Mouse (Mus musculus) hindbrain, embryonic 14.5 days (tissue): ENCODE data around the gene Fam110a. TPM values are rescaled to one million over a fixed set of nuclear protein-coding genes. Genes with fewer than 3 reads are reported as not detected.

Experiments used
- ATAC-seq: fragments of 200-750 bp; cut with Nextera tagmentation; 2 replicates; pipeline ENCODE4 v1.8.0; 2017; ENCODE audit warnings: moderate number of reproducible peaks, mild to moderate bottlenecking, moderate TSS enrichment, moderate library complexity; ENCODE audit not compliant: low FRiP score
- DNase-seq: peaks from one replicate; pipeline ENCODE4 v3.0.0-alpha.2; 2015; ENCODE audit warnings: low spot score
- H3K27ac ChIP-seq: fragments of 300-500 bp; sonication (generic); 2 replicates; pipeline ENCODE4 v1.5.1; 2014; ENCODE audit warnings: mild to moderate bottlenecking, moderate library complexity
- H3K27me3 ChIP-seq: fragments of 300-500 bp; sonication (generic); 2 replicates; pipeline ENCODE4 v1.6.1; 2014; ENCODE audit warnings: mild to moderate bottlenecking, low read length, mixed read lengths; ENCODE audit not compliant: control insufficient read depth, insufficient read depth
- H3K36me3 ChIP-seq: fragments of 300-500 bp; sonication (generic); replicated peaks from 2 replicates; pipeline ENCODE4 v1.6.1; 2014; ENCODE audit not compliant: control insufficient read depth, insufficient read depth
- H3K4me1 ChIP-seq: fragments of 300-500 bp; sonication (generic); replicated peaks from 2 replicates; pipeline ENCODE4 v1.6.1; 2014; ENCODE audit warnings: antibody characterized with exemption, low read length, mixed read lengths; ENCODE audit not compliant: control insufficient read depth, insufficient read depth
- H3K4me2 ChIP-seq: fragments of 300-500 bp; sonication (generic); replicated peaks from 2 replicates; pipeline ENCODE4 v1.6.1; 2014; ENCODE audit warnings: mild to moderate bottlenecking, moderate library complexity
- H3K4me3 ChIP-seq: fragments of 300-500 bp; sonication (generic); replicated peaks from 2 replicates; pipeline ENCODE4 v1.5.1; 2014; ENCODE audit warnings: mild to moderate bottlenecking, low read length
- H3K9ac ChIP-seq: fragments of 300-500 bp; sonication (generic); 2 replicates; pipeline ENCODE4 v1.6.1; 2014
- H3K9me3 ChIP-seq: fragments of 300-500 bp; sonication (generic); 2 replicates; pipeline ENCODE4 v1.6.1; 2016; ENCODE audit warnings: low read length; ENCODE audit not compliant: control insufficient read depth
- WGBS: fragments of 180-500 bp; shearing (Covaris S2); extraction: QIAGEN DNeasy Blood & Tissue Kit; methylation state at CpG from one replicate; pipeline ENCODE4 v1.1.7; 2014; 5-methylcytosine and 5-hydroxymethylcytosine counted together
- polyA plus RNA-seq: library from polyadenylated mRNA; unstranded; fragments of >200 nt; fragmentation: Nextera tagmentation; extraction: Ambion mirVana; gene quantifications from 2 replicates; pipeline ENCODE4 v1.2.1, GENCODE M21; 2014

The Fam110a gene
- polyA plus RNA-seq: 39.8 and 42.7 TPM in 2 replicates

DNA sequence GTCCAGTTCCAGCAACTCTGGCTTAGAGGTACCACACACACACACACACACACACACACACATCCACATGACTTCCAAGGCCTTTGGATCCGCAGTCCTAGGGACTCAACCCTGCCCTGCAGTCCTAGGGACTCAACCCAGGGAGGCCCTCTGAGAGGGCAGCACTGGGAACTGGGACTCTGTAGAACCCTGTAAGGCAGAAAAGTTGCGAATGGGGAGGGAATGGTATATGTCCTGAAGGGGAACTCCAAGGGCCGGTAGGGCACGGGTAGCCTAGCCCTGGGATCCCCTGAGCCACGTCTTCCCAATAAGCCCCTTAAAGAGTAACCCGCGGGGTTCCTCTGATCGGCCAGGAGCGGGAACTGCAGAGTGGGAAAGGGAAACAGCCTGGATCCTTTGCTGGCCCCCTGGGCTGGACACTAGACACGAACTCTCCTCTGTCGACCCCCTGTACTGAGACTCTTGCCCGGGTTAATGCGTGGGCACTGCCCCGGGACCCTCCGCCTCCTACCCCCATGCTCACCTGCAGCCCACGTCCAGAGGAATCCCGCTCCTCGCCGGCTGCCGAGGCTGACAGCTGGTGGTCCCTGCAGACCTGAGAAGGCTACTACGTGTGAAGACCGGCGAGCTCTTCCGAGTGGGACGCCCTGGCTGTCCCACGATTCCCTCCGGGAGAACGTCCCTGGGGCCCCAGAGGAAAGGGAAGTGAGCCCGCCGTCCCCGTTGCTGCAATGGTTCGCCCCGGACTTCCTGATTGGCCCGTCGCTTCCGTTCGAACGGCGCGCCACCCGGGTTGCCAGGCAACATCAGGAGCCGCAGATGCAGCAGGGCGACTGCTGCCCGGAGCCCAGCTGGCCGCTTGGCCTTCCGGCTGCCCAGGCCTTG, at the start of gene Fam110a:
TSS of gene Fam110a (minus strand) at position 750 of the 885 bp plus-strand sequence.
- peak within 1 kb of the TSS; percentile 55 for H3K27ac ChIP-seq
- H3K4me2 ChIP-seq: peak within 1 kb of the TSS; percentile 95
- WGBS: under 1% methylated on average over 46 of the region's 46 CpGs
- H3K36me3 ChIP-seq: no peaks in the 10 kb centered on the region
- no peaks in the 10 kb centered on the region for H3K9me3 ChIP-seq
- DNase-seq: peak; percentile 85
- ATAC-seq: peak; percentile 90
- peaks cover 16% of the 10 kb centered on the region for H3K4me1 ChIP-seq
- peak within 1 kb of the TSS; percentile 68 for H3K9ac ChIP-seq
- H3K27me3 ChIP-seq: no peaks in the 10 kb centered on the region
- peak within 1 kb of the TSS; percentile 62 for H3K4me3 ChIP-seq

DNA sequence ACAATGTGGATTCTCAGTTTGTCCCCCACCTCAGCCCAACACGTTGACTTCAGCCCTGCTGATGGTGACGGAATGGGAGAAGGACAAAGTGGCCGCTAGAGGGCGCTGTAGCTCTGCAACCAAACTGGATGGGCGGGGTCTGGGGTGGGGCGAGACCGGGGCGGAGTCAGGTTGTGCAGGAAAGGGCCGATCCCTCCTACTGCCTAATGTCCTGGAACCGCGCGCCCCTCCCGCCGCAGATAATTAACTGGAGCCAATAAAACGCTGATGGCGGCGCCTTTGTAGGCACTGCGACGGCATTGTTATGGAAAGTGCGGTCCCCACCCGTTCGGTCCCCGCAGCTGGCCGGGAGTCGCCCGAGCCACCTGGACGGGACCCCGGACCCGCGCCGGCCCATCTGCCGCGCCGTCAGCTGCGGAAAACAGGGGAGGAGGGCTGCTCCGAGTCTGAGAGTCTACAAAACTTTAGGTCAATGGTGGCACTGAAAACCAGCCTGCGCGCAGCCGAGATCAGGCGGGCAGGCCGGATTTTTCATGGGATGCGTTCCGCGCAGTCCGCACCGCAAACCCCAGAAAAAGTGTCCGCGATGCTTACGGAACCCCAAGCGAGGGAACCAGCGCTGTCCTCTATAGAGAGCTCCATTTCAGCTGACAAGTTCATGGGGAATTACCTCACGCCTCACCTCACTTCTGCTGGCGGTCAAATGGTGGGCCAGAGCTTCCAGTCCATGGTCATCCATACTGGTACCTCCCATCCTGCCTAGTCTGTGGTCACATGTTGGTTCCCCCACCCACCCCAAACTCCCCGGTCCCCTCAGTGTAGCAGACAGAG, 49.4 kb upstream of the Fam110a start:
- no peaks in the 10 kb centered on the region for H3K9me3 ChIP-seq
- H3K4me1 ChIP-seq: peaks cover 7% of the 10 kb centered on the region; the same call in 1 of the 2 replicates
- H3K9ac ChIP-seq: peak overlapping the region; percentile 68
- peak overlapping the region; percentile 75 for H3K27ac ChIP-seq
- peak; percentile 97 for DNase-seq
- peak overlapping the region; percentile 81 for H3K4me2 ChIP-seq
- H3K36me3 ChIP-seq: no peaks in the 10 kb centered on the region
- H3K4me3 ChIP-seq: peak overlapping the region; percentile 57
- H3K27me3 ChIP-seq: 0 out of 2 replicates have a peak, but pooled peaks cover 5% of the 10 kb centered on the region
- ATAC-seq: peak; percentile 94
- WGBS: under 1% methylated on average over 53 of the region's 54 CpGs

DNA sequence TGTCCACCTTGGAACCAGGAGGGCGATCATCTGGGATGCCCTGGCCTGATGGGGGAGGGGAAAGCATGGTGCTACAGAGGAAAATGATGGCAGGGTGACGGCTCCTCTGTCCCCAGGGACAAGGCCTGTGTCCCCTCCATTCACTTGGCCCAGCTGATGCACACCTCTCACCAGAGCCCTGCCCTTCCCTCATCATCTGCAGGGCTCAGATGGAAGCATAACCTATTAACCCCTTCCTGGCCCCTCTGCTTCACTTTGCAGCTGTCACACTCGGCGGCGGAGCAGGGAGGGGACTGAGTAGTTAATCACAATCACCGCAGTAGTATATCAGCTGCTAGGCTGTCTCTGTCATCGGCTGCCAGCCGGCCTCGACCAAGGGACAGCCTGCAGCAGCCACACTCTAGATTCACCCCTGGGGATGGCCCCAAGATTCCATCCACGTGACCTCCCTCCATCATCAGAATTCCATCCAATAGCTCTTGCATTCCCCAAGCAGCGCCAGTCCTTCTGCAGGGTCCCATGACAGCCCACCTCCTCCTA, 44.9 kb upstream of the Fam110a start:
- DNase-seq: no peak
- WGBS: 26% methylated on average over 11 of the region's 11 CpGs
- Histone ChIP-seq H3K27me3 (no peaks in the 10 kb centered on the region), H3K9me3 (no peaks in the 10 kb centered on the region), H3K4me3 (no peak overlapping the region), H3K4me2 (no peak overlapping the region; the same call in 1 of the 2 replicates), H3K9ac (0 out of 2 replicates have a peak overlapping the region, but pooled peaks have one; percentile 36), H3K36me3 (no peaks in the 10 kb centered on the region), H3K4me1 (peaks cover 7% of the 10 kb centered on the region; the same call in 1 of the 2 replicates), H3K27ac (no peak overlapping the region)
- ATAC-seq: no peak

DNA sequence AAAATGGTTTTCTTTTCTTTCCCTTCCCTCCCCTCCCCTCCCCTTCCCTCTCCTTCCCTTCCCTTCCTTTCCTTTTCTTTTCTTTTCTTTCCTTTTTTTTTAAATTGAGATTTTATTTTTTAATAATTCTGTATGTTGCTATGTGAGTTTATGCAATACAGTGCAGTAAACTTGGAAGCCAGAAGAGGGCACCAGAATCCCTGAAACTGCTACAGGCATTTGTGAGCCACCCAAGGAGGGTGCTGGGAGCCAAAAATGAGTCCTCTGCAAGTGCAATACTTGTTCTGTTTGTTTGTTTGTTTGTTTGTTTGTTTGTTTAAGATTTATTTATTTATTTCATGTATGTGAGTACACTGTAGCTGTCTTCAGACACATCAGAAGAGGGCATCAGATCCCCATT, 42.0 kb upstream of the Fam110a start:
- H3K9ac ChIP-seq: no peak overlapping the region
- no peak overlapping the region for H3K4me2 ChIP-seq
- no peak for DNase-seq
- no peaks in the 10 kb centered on the region for H3K36me3 ChIP-seq
- no peaks in the 10 kb centered on the region for H3K9me3 ChIP-seq
- H3K4me1 ChIP-seq: peaks cover 7% of the 10 kb centered on the region; the same call in 1 of the 2 replicates
- no peak for ATAC-seq
- no peaks in the 10 kb centered on the region for H3K27me3 ChIP-seq
- H3K4me3 ChIP-seq: no peak overlapping the region
- no peak overlapping the region for H3K27ac ChIP-seq

DNA sequence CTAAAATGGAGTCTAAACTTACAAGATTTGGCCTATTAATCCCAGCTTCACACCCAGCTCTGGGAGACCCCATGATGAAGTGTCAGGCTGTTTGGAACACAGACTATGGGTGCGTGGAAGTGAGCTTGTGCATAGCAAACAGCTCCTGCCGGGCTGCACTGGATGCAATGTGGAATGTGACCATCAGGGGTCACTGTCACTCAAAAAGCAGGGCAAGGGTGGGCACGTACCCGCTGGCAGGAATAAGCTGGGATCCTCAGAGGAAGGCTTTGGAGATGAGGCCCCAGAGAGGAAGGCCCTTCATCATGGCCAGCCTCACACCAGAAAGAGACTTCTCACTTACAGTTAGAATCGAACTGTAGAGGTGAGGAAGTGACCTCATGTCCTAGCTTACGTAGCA, 40.2 kb upstream of the Fam110a start:
- no peaks in the 10 kb centered on the region for H3K9me3 ChIP-seq
- no peak overlapping the region for H3K9ac ChIP-seq
- ATAC-seq (peak; percentile 46; the same call in 1 of the 2 replicates), DNase-seq (peak; percentile 74)
- H3K4me2 ChIP-seq: no peak overlapping the region
- no peak overlapping the region for H3K4me3 ChIP-seq
- H3K36me3 ChIP-seq: no peaks in the 10 kb centered on the region
- WGBS: 22% methylated on average over 6 of the region's 6 CpGs
- no peak overlapping the region for H3K27ac ChIP-seq
- no peaks in the 10 kb centered on the region for H3K27me3 ChIP-seq
- H3K4me1 ChIP-seq: peaks cover 6% of the 10 kb centered on the region; the same call in 1 of the 2 replicates

DNA sequence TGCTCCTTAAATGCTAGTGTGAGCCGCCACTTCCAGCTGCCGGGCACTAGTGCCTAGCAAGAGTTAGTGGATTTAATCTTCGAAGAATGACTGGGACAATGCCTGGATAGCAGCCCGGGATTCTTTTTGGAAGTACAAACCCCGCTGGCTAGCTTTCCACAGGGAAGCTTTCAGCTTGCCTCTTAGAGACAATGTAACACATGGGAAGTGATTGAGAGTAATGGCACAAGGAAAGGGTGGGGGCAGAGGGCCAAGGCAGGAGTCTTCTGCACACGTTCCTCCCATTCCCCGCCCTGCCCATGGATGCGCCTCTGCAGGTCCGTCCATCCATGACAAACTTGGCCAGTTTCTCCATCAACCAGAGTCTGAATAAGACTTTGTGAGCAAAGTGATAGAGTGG, 36.6 kb upstream of the Fam110a start:
- WGBS: 53% methylated on average over 9 of the region's 9 CpGs
- DNase-seq (no peak), ATAC-seq (no peak)
- Histone ChIP-seq H3K27ac (no peak overlapping the region), H3K4me1 (no peaks in the 10 kb centered on the region), H3K9ac (no peak overlapping the region), H3K36me3 (no peaks in the 10 kb centered on the region), H3K4me3 (no peak overlapping the region), H3K27me3 (no peaks in the 10 kb centered on the region), H3K9me3 (no peaks in the 10 kb centered on the region), H3K4me2 (no peak overlapping the region)

DNA sequence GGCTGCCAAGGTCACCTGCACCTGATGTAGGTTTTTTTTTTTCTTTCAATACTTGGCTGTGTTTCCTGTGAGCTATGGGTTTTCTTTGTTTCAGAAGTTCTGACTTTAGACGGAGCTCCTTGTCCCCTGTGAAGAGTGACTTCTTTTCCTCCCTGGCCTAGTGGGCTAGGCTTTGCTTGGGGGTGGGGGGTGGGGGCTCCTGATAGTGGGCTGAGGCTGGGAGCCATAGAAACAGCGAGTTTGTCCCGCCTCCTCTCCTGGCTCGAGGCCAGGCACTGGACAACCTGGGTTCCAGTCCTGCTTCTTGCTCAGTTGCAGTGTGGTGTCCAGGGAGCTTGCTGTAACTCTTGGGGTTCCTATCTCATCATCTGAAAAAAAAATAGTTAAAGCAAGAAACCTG, 36.0 kb upstream of the Fam110a start:
- no peak overlapping the region for H3K4me3 ChIP-seq
- no peaks in the 10 kb centered on the region for H3K27me3 ChIP-seq
- H3K27ac ChIP-seq: no peak overlapping the region
- 0 out of 2 replicates have a peak, but pooled peaks cover 2% of the 10 kb centered on the region for H3K4me1 ChIP-seq
- WGBS: 40% methylated on average over 4 of the region's 4 CpGs
- H3K4me2 ChIP-seq: no peak overlapping the region
- ATAC-seq: no peak
- DNase-seq: no peak
- no peaks in the 10 kb centered on the region for H3K9me3 ChIP-seq
- no peaks in the 10 kb centered on the region for H3K36me3 ChIP-seq
- H3K9ac ChIP-seq: no peak overlapping the region

DNA sequence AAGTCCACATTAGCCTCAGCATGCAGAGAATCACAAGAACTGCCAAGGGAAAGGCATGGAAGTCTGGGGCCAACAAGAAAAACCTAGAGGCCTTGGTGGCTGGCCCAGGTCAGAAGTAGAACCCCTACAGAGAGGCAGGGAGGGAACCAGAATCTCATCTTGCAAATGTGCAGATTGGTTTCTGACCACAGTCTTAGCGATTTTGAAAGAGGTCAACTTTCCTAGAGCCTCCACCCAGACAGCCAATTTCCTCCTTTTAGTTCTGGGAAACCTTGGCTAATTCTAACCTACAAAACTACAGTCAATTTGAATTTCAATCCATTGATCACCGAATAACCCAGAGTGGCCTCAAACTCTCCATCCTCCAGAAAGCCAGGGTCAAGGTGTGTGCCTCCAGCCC, 32.7 kb upstream of the Fam110a start:
- no peak for ATAC-seq
- H3K4me1 ChIP-seq: 0 out of 2 replicates have a peak, but pooled peaks cover 2% of the 10 kb centered on the region
- no peak for DNase-seq
- H3K9me3 ChIP-seq: no peaks in the 10 kb centered on the region
- no peak overlapping the region for H3K9ac ChIP-seq
- no peaks in the 10 kb centered on the region for H3K36me3 ChIP-seq
- H3K4me3 ChIP-seq: no peak overlapping the region
- H3K27me3 ChIP-seq: no peaks in the 10 kb centered on the region
- no peak overlapping the region for H3K27ac ChIP-seq
- H3K4me2 ChIP-seq: no peak overlapping the region
- WGBS: 84% methylated on average over 2 of the region's 2 CpGs

DNA sequence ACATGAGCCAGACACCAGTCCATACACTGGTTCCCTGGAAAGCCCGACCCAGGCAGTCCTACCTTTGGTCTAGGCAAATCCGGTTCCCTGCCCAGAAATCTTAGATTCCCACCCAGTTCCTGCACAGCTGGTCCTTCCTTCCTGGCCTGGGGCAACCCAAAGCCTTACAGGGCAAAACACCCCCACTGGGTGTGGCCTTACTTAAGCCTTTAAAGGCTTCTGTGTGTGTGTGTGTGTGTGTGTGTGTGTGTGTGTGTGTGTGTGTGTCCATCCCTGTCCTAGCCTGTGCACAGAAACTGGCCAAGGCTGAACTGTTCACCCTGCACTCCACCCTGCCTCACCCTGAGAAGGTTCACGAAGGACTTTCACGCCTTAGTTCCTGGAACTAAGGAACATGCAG, 32.2 kb upstream of the Fam110a start:
- Histone ChIP-seq H3K27ac (no peak overlapping the region), H3K27me3 (no peaks in the 10 kb centered on the region), H3K4me2 (no peak overlapping the region), H3K4me3 (no peak overlapping the region), H3K36me3 (no peaks in the 10 kb centered on the region), H3K4me1 (0 out of 2 replicates have a peak, but pooled peaks cover 2% of the 10 kb centered on the region), H3K9ac (no peak overlapping the region), H3K9me3 (no peaks in the 10 kb centered on the region)
- ATAC-seq: no peak
- no peak for DNase-seq
- 87% methylated on average over 4 of the region's 4 CpGs for WGBS
